Mouse (Mus musculus): ENCODE measurements around the gene Matn3. TPM values are rescaled to one million over a fixed set of nuclear protein-coding genes. Genes with fewer than 3 reads are reported as not detected.

The Matn3 gene
- polyA plus RNA-seq, 1 experiment from 2014 or later = not detected

GRCm38 (mm10) chr12:8912860-8913685, 34.7 kb upstream of the Matn3 start:
- Histone ChIP-seq H3K27me3 (ENCODE audit: control insufficient read depth, insufficient read depth, low read length) (no peaks in the 10 kb centered on the region), H3K4me3 (ENCODE audit: control insufficient read depth in 1 of 2, insufficient read depth in 1 of 2, low read depth in 1 of 2, low read length in 2 of 2) (no peak overlapping the region), H3K27ac (replicated peaks in 1 of 2; ENCODE audit: control insufficient read depth in 1 of 2, insufficient read depth in 1 of 2, low read depth in 2 of 2, low read length in 2 of 2) (peak overlapping the region in 1 of 2 experiments; percentile 35; a peak in 2 of 4 replicates), H3K4me1 (ENCODE audit: control insufficient read depth in 2 of 2, insufficient read depth in 2 of 2, low read length in 2 of 2) (peaks cover 14 to 30% of the 10 kb centered on the region in 2 experiments), H3K4me2 (ENCODE audit: low read length) (peak overlapping the region; percentile 29; the same call in 1 of the 2 replicates), H3K9me3 (ENCODE audit: control insufficient read depth, low read length) (no peaks in the 10 kb centered on the region), H3K9ac (ENCODE audit: low read length) (peak overlapping the region; percentile 47; the same call in 1 of the 2 replicates), H3K36me3 (ENCODE audit: control insufficient read depth, insufficient read depth, low read length) (no peaks in the 10 kb centered on the region)
- WGBS = 21% methylated on average over 16 of the region's 16 CpGs
- peak; percentile 41; the same call in 1 of the 2 replicates for ATAC-seq (ENCODE audit: insufficient number of reproducible peaks, insufficient read depth, low FRiP score, low read depth)

- no peak overlapping the region for H3K4me2 ChIP-seq (ENCODE audit: low read length)
- no peaks in the 10 kb centered on the region for H3K9me3 ChIP-seq (ENCODE audit: control insufficient read depth, low read length)
- H3K4me1 ChIP-seq (ENCODE audit: control insufficient read depth in 2 of 2, insufficient read depth in 2 of 2, low read length in 2 of 2) = peaks cover 14 to 30% of the 10 kb centered on the region in 2 experiments
- H3K27me3 ChIP-seq (ENCODE audit: control insufficient read depth, insufficient read depth, low read length) = no peaks in the 10 kb centered on the region
- H3K27ac ChIP-seq (replicated peaks in 1 of 2; ENCODE audit: control insufficient read depth in 1 of 2, insufficient read depth in 1 of 2, low read depth in 2 of 2, low read length in 2 of 2) = peak overlapping the region in 1 of 2 experiments; percentile 35; a peak in 2 of 4 replicates
- no peak overlapping the region for H3K4me3 ChIP-seq (ENCODE audit: control insufficient read depth in 1 of 2, insufficient read depth in 1 of 2, low read depth in 1 of 2, low read length in 2 of 2)
- H3K36me3 ChIP-seq (ENCODE audit: control insufficient read depth, insufficient read depth, low read length) = no peaks in the 10 kb centered on the region
- no peak for ATAC-seq (ENCODE audit: insufficient number of reproducible peaks, insufficient read depth, low FRiP score, low read depth)
- H3K9ac ChIP-seq (ENCODE audit: low read length) = no peak overlapping the region
- 71% methylated on average over 9 of the region's 9 CpGs for WGBS
Measured at GRCm38 (mm10) chr12:8913701-8914340, 33.9 kb upstream of the Matn3 start.

- Histone ChIP-seq H3K27ac (replicated peaks in 1 of 2; ENCODE audit: control insufficient read depth in 1 of 2, insufficient read depth in 1 of 2, low read depth in 2 of 2, low read length in 2 of 2) (0 out of 4 replicates have a peak overlapping the region, but pooled peaks of 1 of the 2 experiments have one; percentile 24), H3K4me2 (ENCODE audit: low read length) (no peak overlapping the region), H3K4me1 (ENCODE audit: control insufficient read depth in 2 of 2, insufficient read depth in 2 of 2, low read length in 2 of 2) (peaks cover 14 to 30% of the 10 kb centered on the region in 2 experiments), H3K4me3 (ENCODE audit: control insufficient read depth in 1 of 2, insufficient read depth in 1 of 2, low read depth in 1 of 2, low read length in 2 of 2) (no peak overlapping the region), H3K36me3 (ENCODE audit: control insufficient read depth, insufficient read depth, low read length) (no peaks in the 10 kb centered on the region), H3K27me3 (ENCODE audit: control insufficient read depth, insufficient read depth, low read length) (no peaks in the 10 kb centered on the region), H3K9me3 (ENCODE audit: control insufficient read depth, low read length) (no peaks in the 10 kb centered on the region), H3K9ac (ENCODE audit: low read length) (0 out of 2 replicates have a peak overlapping the region, but pooled peaks have one; percentile 31)
- whole genome bisulfite sequencing = 52% methylated on average over 5 of the region's 5 CpGs
- ATAC-seq (ENCODE audit: insufficient number of reproducible peaks, insufficient read depth, low FRiP score, low read depth) = peak; percentile 41; the same call in 1 of the 2 replicates
Measured at GRCm38 (mm10) chr12:8916378-8916777, 31.4 kb upstream of the Matn3 start.

- H3K4me2 ChIP-seq (ENCODE audit: low read length) = no peak overlapping the region
- peaks cover 2% of the 10 kb centered on the region; the same call in 1 of the 2 replicates for H3K36me3 ChIP-seq (ENCODE audit: control insufficient read depth, insufficient read depth, low read length)
- H3K9me3 ChIP-seq (ENCODE audit: control insufficient read depth, low read length) = no peaks in the 10 kb centered on the region
- 89% methylated on average over 3 of the region's 3 CpGs for WGBS
- ATAC-seq (ENCODE audit: insufficient number of reproducible peaks, insufficient read depth, low FRiP score, low read depth) = no peak
- no peak overlapping the region for H3K9ac ChIP-seq (ENCODE audit: low read length)
- no peaks in the 10 kb centered on the region for H3K27me3 ChIP-seq (ENCODE audit: control insufficient read depth, insufficient read depth, low read length)
- peaks cover 6 to 18% of the 10 kb centered on the region in 2 experiments for H3K4me1 ChIP-seq (ENCODE audit: control insufficient read depth in 2 of 2, insufficient read depth in 2 of 2, low read length in 2 of 2)
- no peak overlapping the region for H3K4me3 ChIP-seq (ENCODE audit: control insufficient read depth in 1 of 2, insufficient read depth in 1 of 2, low read depth in 1 of 2, low read length in 2 of 2)
- no peak overlapping the region for H3K27ac ChIP-seq (replicated peaks in 1 of 2; ENCODE audit: control insufficient read depth in 1 of 2, insufficient read depth in 1 of 2, low read depth in 2 of 2, low read length in 2 of 2)
Measured at GRCm38 (mm10) chr12:8919231-8919630, 28.5 kb upstream of the Matn3 start.

GRCm38 (mm10) chr12:8920996-8921393, 26.7 kb upstream of the Matn3 start:
- peaks cover 6 to 24% of the 10 kb centered on the region in 2 experiments for H3K4me1 ChIP-seq (ENCODE audit: control insufficient read depth in 2 of 2, insufficient read depth in 2 of 2, low read length in 2 of 2)
- H3K4me2 ChIP-seq (ENCODE audit: low read length) = peak overlapping the region; percentile 64
- H3K36me3 ChIP-seq (ENCODE audit: control insufficient read depth, insufficient read depth, low read length) = peaks cover 12% of the 10 kb centered on the region
- no peak for ATAC-seq (ENCODE audit: insufficient number of reproducible peaks, insufficient read depth, low FRiP score, low read depth)
- 11% methylated on average over 1 of the region's 1 CpGs for WGBS
- H3K9ac ChIP-seq (ENCODE audit: low read length) = peak overlapping the region; percentile 84
- H3K9me3 ChIP-seq (ENCODE audit: control insufficient read depth, low read length) = no peaks in the 10 kb centered on the region
- peak overlapping the region; percentile 98 to 100 for H3K27ac ChIP-seq (replicated peaks in 1 of 2; ENCODE audit: control insufficient read depth in 1 of 2, insufficient read depth in 1 of 2, low read depth in 2 of 2, low read length in 2 of 2)
- peak overlapping the region in 1 of 2 experiments; percentile 86; a peak in 3 of 4 replicates for H3K4me3 ChIP-seq (ENCODE audit: control insufficient read depth in 1 of 2, insufficient read depth in 1 of 2, low read depth in 1 of 2, low read length in 2 of 2)
- H3K27me3 ChIP-seq (ENCODE audit: control insufficient read depth, insufficient read depth, low read length) = no peaks in the 10 kb centered on the region

GRCm38 (mm10) chr12:8921394-8922368, 26.0 kb upstream of the Matn3 start, which contains the start of gene Laptm4a:
Gene Laptm4a, plus strand, starts transcription at chr12:8921664.
- H3K27me3 ChIP-seq (ENCODE audit: control insufficient read depth, insufficient read depth, low read length) = no peaks in the 10 kb centered on the region
- WGBS = under 1% methylated on average over 73 of the region's 73 CpGs
- H3K9ac ChIP-seq (ENCODE audit: low read length) = peak within 1 kb of the TSS; percentile 84
- peak within 1 kb of the TSS; percentile 91 for H3K4me2 ChIP-seq (ENCODE audit: low read length)
- peak; percentile 99 for ATAC-seq (ENCODE audit: insufficient number of reproducible peaks, insufficient read depth, low FRiP score, low read depth)
- H3K36me3 ChIP-seq (ENCODE audit: control insufficient read depth, insufficient read depth, low read length) = peaks cover 17% of the 10 kb centered on the region
- H3K27ac ChIP-seq (replicated peaks in 1 of 2; ENCODE audit: control insufficient read depth in 1 of 2, insufficient read depth in 1 of 2, low read depth in 2 of 2, low read length in 2 of 2) = peak within 1 kb of the TSS; percentile 98 to 100
- H3K4me3 ChIP-seq (ENCODE audit: control insufficient read depth in 1 of 2, insufficient read depth in 1 of 2, low read depth in 1 of 2, low read length in 2 of 2) = peak within 1 kb of the TSS; percentile 86 to 91
- H3K9me3 ChIP-seq (ENCODE audit: control insufficient read depth, low read length) = no peaks in the 10 kb centered on the region
- H3K4me1 ChIP-seq (ENCODE audit: control insufficient read depth in 2 of 2, insufficient read depth in 2 of 2, low read length in 2 of 2) = peaks cover 3 to 18% of the 10 kb centered on the region in 2 experiments; a peak in 3 of 4 replicates

Data from heart, embryonic 14.5 days (tissue).